Mouse (Mus musculus): ENCODE data around the gene Stard9. TPM values are rescaled to one million over a fixed set of nuclear protein-coding genes. Genes with fewer than 3 reads are reported as not detected.

Gene Stard9
- total RNA-seq (2015) = 1.2 and 2.5 TPM in 2 replicates
- 1.3 TPM in 2 replicates for total RNA-seq (2017)

DNA sequence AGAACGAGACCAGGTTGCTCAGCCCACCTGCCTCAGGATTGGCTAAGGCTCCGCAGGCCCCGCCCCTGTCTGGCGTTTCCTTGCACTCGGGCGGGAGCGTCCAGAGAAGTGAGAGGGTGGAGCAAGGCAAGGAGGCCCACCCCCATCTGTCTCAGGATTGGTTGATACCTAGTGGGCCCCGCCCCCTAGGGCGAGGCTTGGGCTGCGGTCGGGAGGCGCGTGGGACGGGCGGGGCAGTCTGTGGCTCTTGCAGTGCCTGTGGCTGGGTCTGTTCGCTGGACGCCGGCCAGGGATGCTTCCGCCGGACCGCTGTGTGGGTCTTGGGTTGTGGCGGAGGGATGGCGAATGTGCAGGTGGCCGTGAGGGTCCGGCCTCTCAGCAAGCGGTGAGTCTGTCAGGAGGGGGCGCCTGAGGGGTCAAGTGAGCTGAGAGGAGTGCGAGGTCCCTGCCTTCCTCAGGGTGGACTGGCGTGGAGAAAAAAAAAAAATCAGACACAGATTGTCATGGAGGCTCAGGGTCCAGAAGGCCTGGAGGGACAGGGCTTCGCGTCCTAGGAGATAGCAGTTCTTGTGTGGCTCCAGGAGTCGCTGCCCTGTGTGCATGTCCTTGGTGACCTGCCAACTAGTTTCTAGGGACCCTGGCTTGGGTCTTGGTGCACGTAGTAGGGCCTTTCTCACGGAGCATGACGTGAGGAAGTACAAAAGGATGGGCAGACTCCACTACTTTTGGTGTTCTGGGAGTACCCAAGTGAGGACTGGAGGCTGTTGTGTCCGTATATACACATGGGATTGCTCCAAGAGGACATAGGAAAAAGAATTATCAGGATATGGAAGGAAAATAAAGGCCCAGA is at the start of gene Stard9:
Gene Stard9, plus strand, starts transcription at position 236 of the 850 bp plus-strand sequence.
- peak; percentile 96 for ATAC-seq (replicated peaks; ENCODE audit: poor library complexity)

DNA sequence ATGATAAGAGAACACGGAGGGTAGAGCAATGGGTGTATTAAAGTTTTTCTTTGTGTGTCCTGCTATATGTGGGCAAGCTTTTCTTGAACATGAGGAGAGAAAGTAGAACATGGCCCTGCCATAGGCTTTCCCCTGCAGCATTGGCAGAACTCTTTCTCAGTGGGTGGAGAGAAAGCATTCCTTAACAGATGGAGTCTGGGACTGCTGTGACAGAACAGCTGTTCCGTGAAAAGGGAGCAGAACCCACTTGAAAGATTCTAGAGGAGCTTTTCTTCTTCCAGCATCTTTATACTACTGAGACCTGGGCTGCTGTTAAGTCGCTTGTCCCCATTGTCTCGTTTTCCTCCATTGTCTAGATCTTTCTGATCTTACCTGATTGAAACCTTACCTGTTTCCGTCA is 39.2 kb upstream of the Stard9 start:
- no peak for ATAC-seq (replicated peaks; ENCODE audit: poor library complexity)

- ATAC-seq (replicated peaks; ENCODE audit: poor library complexity) = no peak; the same call in 1 of the 2 replicates
Measured at GRCm38 (mm10) chr2:120592227-120592626, 36.7 kb upstream of the Stard9 start.

DNA sequence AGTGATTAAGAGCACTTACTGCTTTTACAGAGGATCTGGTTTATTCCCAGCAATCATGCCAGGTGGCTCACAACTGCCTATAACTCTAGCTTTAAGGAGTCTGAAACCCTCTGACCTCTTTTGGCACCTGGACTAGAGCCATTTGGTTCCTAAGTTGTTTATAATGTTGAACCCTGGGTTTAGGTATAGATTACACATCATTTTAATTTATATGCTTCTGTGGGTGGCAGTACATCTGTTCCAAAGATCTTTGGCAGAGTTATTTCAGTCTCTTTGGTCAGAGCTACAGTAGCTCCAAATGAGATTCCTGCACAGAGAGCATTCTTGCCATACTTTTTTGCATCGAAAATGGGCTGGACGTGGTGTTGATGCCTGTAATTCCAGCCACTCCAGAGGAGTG is 31.2 kb upstream of the Stard9 start:
- ATAC-seq (replicated peaks; ENCODE audit: poor library complexity) = no peak

DNA sequence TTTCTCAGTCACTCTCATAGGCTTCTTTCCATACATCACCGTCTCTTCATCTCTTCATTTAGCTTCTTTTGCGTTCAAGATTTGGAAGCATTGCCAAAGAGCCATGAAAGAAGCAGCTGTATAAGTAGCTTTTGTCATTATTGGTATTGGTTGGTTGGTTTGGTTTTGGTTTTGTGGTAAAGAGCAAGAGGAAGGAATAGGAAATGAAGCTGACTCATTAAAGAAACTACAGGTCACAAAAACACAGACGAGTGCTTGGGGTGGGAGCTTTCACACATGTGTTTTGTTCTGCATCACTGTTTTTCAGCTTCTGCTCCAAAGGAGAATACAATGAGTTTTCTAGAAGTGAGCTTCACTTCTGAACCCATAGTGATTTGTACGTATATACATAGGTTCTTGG is 29.4 kb upstream of the Stard9 start:
- no peak for ATAC-seq (replicated peaks; ENCODE audit: poor library complexity)

DNA sequence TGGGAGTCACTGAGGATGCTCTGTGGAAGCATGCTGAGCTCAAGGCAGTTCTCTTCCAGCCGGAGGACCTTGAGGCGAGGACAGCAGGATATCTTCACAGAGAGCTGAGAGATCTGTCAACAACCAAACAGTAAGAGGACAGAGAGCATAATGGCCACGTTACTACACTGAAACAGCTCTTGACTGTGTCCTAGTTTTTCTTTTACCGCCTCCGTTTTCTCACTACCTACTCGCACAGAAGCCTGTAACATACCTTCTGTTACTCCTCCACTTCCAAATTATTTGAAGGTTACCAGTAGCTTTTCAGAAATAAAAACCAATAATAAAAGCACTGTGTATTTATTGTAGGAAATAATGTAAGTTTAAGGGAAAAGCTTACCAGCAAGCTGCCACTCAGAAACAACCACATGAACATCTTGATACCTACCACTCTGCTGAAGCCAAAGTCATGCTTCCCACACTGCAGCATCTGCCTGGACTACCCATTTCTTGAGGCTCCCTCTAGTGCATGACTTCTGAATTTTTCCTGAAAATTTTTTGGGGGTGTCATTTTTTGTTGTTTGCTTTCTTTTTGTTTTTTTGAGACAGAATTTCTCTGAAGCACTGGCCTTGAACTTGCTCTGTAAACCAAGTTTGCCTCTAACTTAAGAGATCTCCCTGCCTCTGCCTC is 22.8 kb upstream of the Stard9 start:
- peak; percentile 41 for ATAC-seq (replicated peaks; ENCODE audit: poor library complexity)

DNA sequence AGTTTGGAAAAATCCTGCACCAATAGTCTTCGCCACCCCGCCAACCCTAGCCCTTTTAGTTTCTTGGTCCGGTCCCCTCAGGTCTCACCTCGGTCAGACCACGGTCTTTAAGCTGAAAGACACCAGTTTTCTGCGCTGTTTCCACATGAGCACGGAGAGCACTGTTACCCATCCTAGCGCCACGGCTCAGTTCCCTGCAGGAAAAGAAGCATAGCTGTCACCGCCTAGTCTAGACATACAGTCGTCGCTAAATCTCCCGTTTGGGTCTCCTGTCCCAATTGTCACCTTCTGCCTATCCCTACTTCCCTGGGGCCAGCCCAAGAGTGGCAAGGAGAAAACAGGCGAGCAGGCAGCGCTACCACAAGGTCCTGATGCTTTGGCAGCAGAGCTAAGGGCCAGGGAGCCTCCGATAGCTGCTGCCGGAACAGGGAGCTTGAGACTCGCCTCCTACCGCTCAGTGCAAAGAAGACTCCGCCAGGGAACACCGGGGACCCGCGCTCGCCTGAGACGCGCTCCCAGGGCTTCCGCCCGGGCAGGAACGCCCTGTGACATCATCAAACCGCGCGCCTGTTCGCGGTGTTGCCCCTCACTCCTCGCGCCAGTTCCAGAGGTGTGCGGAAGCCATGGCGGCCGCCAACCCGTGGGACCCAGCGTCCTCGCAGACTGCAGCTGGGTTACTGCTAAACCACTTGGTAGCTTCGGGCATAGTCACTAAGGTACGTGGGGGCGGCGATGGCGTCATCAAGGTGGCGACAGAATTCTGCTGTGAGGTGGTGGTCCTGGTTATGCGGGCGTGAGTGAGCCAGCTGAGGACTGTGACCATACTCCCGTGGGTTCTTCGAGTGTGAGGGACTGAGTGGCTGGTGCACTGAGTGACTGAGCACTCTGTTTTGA is 19.8 kb upstream of the Stard9 start, which contains the start of the genes Haus2 and Lrrc57:
Gene Haus2, plus strand, starts transcription at position 554 of the 894 bp plus-strand sequence.
Gene Lrrc57, minus strand, starts transcription at position 691 of the 894 bp plus-strand sequence.
- ATAC-seq (replicated peaks; ENCODE audit: poor library complexity) = peak; percentile 96

DNA sequence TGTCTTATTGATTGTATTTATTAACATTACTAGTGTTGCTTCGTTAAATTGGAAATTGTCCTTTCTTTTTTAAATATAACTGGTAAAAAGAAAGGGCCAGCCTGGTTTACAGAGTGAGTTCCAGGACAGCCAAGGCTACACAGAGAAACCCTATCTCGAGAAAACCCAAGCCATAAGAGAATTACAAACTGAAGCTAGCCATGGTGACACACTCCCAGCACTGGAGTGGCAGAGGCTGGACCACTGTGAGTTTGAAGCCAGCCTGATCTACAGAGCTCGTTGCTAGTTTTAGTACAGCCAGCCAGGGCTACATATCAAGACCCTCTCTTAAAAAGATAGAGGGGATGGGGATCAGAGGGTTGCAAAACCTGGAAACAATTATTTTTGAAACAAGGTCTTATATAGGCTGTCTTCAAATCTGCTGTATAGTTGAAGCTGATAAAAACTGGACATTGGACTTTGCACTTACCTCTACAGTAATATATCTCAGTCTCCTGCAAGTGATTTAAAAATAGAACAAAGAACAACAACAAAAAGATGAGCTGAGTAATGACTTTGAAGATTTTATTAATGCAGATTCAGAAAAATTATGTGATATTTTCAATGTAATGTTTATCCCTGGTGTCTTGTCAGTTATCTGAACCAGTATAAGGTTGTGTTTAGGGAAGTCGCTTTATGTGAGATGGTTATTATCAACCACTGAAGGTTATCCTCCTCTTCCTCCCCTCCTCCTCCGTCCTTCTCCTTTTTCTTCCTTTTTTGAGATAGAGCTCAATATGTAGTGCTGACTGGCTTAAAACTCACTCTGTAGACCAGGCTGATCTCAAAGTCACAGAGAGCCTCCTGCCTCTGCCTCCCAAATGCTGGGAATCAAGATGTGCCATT is 12.4 kb upstream of the Stard9 start:
- ATAC-seq (replicated peaks; ENCODE audit: poor library complexity) = no peak

DNA sequence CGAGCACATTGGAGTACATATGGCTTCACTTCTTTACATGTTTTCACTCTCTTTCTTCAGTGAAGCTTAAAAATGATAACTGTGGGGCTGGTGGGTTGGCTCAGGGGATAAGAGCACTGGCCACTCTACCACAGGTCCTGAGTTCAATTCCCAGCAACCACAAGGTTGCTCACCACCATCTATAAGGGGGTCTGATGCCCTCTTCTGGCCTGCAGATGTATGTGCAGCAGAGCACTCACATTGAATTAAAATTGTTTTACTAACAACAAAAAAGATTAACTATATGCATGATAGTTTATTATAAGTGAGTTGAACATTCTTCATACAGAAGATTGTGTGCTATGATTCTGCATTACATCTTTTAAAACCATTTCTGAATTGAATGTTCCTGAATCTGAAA is 9.4 kb upstream of the Stard9 start:
- ATAC-seq (replicated peaks; ENCODE audit: poor library complexity) = no peak

- peak; percentile 44; the same call in 1 of the 2 replicates for ATAC-seq (replicated peaks; ENCODE audit: poor library complexity)
Measured at GRCm38 (mm10) chr2:120622920-120623319, 6.0 kb upstream of the Stard9 start.

GRCm38 (mm10) chr2:120628076-120628865 is 650 bp upstream of the Stard9 start:
- ATAC-seq (replicated peaks; ENCODE audit: poor library complexity) = no peak

- no peak for ATAC-seq (replicated peaks; ENCODE audit: poor library complexity)
Measured at GRCm38 (mm10) chr2:120630246-120630645, 1.3 kb downstream of the Stard9 start.

- ATAC-seq (replicated peaks; ENCODE audit: poor library complexity) = no peak
Measured at GRCm38 (mm10) chr2:120630655-120631054, 1.7 kb downstream of the Stard9 start.

GRCm38 (mm10) chr2:120631521-120631920 is 2.6 kb downstream of the Stard9 start:
- no peak; the same call in 1 of the 2 replicates for ATAC-seq (replicated peaks; ENCODE audit: poor library complexity)

- peak; percentile 63 for ATAC-seq (replicated peaks; ENCODE audit: poor library complexity)
Measured at GRCm38 (mm10) chr2:120631957-120632356, 3.0 kb downstream of the Stard9 start.

DNA sequence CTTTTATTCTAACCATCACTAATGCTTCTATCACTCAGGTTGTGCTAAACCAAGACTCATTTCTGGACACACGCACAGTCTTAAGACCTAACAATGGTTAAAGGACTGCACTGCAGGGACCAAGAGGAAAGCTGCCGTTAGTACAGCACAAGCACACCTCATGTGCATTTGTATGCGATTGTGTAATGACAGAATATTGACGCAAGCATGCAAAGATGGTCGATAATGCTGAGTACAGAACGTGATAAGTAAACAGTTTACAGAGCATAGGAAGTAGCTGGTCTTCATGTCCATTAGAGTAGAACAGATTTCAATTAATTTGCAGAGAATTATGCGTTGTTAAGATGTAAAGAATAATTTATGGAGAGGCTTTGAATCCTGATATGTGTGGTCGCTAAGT is 11.9 kb downstream of the Stard9 start:
- no peak for ATAC-seq (replicated peaks; ENCODE audit: poor library complexity)

DNA sequence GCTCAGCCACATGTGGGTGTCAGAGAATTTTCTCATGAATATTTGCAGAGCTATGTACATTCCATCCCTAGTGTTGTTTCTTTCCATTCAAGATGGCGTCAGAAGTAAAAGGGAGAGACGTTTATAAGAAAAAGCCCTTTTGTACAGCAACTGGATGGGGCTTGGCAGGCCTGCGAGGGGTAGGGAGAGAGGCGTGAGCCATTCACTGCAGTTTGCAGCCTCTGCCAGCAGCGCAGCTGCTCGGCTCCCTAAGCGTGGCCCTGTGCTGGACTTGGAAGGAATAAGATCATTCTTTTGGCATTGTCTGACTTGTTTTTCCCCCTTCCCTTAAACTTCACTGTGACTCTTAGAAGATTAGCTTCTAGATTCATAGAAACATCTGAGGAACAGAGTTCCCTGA is 14.9 kb downstream of the Stard9 start:
- ATAC-seq (replicated peaks; ENCODE audit: poor library complexity) = no peak

DNA sequence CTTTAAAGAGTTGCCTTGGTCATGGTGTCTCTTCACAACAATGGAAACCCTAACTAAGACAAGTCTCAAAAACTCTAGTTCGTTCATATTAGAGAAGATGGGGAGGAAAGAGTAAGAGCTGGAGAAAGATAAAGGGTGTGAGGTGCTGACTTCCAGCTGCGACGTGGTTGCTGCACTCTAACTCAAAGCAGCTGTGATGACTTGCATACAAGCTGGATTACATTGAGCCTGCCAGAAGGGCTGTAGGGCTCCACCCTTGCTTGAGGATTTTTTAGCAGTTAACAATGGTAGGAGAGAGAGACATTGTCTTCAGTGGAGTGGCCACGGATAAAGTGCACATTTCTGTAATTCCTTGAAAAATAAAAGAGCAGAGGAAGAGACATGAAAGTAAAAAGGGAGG is 17.9 kb downstream of the Stard9 start:
- ATAC-seq (replicated peaks; ENCODE audit: poor library complexity) = no peak

GRCm38 (mm10) chr2:120652256-120652924 is 23.5 kb downstream of the Stard9 start:
- no peak for ATAC-seq (replicated peaks; ENCODE audit: poor library complexity)
